Mouse (Mus musculus): ENCODE measurements around the gene Mylk2.

DNA sequence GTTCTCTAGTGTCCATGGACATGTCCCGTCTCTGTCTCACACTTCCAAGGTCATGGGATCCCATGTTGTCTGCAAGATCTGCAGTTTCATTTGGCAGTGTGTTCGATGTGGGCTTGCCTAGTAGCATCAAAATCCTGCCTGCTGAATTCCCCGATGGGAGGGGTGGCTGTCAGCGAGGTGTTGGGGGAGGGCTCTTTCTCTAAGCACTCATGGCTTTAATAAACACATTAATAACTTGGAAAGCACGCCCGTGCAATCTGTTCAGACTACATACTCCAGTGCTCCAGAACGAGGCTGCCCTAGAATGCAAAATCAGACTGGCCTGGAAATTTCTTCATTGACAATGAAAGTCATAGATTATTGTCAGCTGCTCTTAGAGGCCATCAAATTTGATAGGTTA lies 35.9 kb downstream of the Mylk2 start:
- TF ChIP-seq CTCF (IDR thresholded peaks at IDR 0.05; ENCODE audit: borderline replicate concordance, control insufficient read depth, extremely low read depth, insufficient read depth, low read length, poor library complexity) (no peak), POLR2A (IDR thresholded peaks at IDR 0.05; ENCODE audit: control insufficient read depth, extremely low read depth, insufficient read depth, low read length, poor library complexity) (no peak)

Data from thymus, adult 2 months (tissue).